Mouse (Mus musculus) WW6 (cell line): ENCODE data around the gene 9930111J21Rik2.
"Not testable (repeated sequence)": the region's sequence is repeated elsewhere in the genome, so short reads cannot be mapped to it uniquely, and the experiment has no call there.

Experiments
- DNase-seq: peaks from one replicate; pipeline ENCODE4 v3.0.0-alpha.2; 2013; ENCODE audit warnings: low read depth, low spot score

9930111J21Rik2 gene

GRCm38 (mm10) chr11:49077012-49077411, 26.0 kb upstream of the 9930111J21Rik2 start:
- DNase-seq, result no peak

- DNase-seq, result not testable (repeated sequence)
Measured at GRCm38 (mm10) chr11:49076001-49076757, 25.1 kb upstream of the 9930111J21Rik2 start, which contains the start of gene Ifi47. TSS of gene Ifi47 (plus strand) at chr11:49076587.

GRCm38 (mm10) chr11:49068358-49068757, 17.3 kb upstream of the 9930111J21Rik2 start:
- DNase-seq, result no peak

- not testable (repeated sequence) for DNase-seq
Measured at GRCm38 (mm10) chr11:49063713-49064469, 12.8 kb upstream of the 9930111J21Rik2 start, which contains the start of gene Tgtp2. TSS of gene Tgtp2 (minus strand) at chr11:49064206.

GRCm38 (mm10) chr11:49061865-49062264, 10.8 kb upstream of the 9930111J21Rik2 start:
- not testable (repeated sequence) for DNase-seq

GRCm38 (mm10) chr11:49060061-49060460, 9.0 kb upstream of the 9930111J21Rik2 start:
- DNase-seq, result not testable (repeated sequence)

- not testable (repeated sequence) for DNase-seq
Measured at GRCm38 (mm10) chr11:49051894-49052293, 852 bp upstream of the 9930111J21Rik2 start.

- DNase-seq, result not testable (repeated sequence)
Measured at GRCm38 (mm10) chr11:49050064-49050463, 978 bp downstream of the 9930111J21Rik2 start.

- not testable (repeated sequence) for DNase-seq
Measured at GRCm38 (mm10) chr11:49012074-49012473, 39.0 kb downstream of the 9930111J21Rik2 start.

GRCm38 (mm10) chr11:49006785-49007184, 44.3 kb downstream of the 9930111J21Rik2 start:
- not testable (repeated sequence) for DNase-seq

GRCm38 (mm10) chr11:49006317-49006716, 44.7 kb downstream of the 9930111J21Rik2 start:
- not testable (repeated sequence) for DNase-seq

- not testable (repeated sequence) for DNase-seq
Measured at GRCm38 (mm10) chr11:49000411-49000810, 50.6 kb downstream of the 9930111J21Rik2 start.

- DNase-seq, result not testable (repeated sequence)
Measured at GRCm38 (mm10) chr11:48994018-48994417, 57.0 kb downstream of the 9930111J21Rik2 start, which contains the start of gene Tgtp1. TSS of gene Tgtp1 (minus strand) at chr11:48994172.

GRCm38 (mm10) chr11:48993296-48993695, 57.7 kb downstream of the 9930111J21Rik2 start:
- not testable (repeated sequence) for DNase-seq

- not testable (repeated sequence) for DNase-seq
Measured at GRCm38 (mm10) chr11:48991740-48992520, 59.1 kb downstream of the 9930111J21Rik2 start, which contains the start of gene Gm12185. TSS of gene Gm12185 (minus strand) at chr11:48992226.

GRCm38 (mm10) chr11:48989981-48990380, 61.1 kb downstream of the 9930111J21Rik2 start:
- DNase-seq, result not testable (repeated sequence)

GRCm38 (mm10) chr11:48988219-48988618, 62.8 kb downstream of the 9930111J21Rik2 start:
- DNase-seq, result not testable (repeated sequence)

GRCm38 (mm10) chr11:48982848-48983247, 68.2 kb downstream of the 9930111J21Rik2 start:
- DNase-seq, result not testable (repeated sequence)

GRCm38 (mm10) chr11:48980052-48980451, 71.0 kb downstream of the 9930111J21Rik2 start:
- not testable (repeated sequence) for DNase-seq

- not testable (repeated sequence) for DNase-seq
Measured at GRCm38 (mm10) chr11:48979251-48979650, 71.8 kb downstream of the 9930111J21Rik2 start, which contains the start of gene 9930111J21Rik1. TSS of gene 9930111J21Rik1 (minus strand) at chr11:48979398.
